Mouse (Mus musculus): ENCODE data around the gene Slc19a2.

The Slc19a2 gene

DNA sequence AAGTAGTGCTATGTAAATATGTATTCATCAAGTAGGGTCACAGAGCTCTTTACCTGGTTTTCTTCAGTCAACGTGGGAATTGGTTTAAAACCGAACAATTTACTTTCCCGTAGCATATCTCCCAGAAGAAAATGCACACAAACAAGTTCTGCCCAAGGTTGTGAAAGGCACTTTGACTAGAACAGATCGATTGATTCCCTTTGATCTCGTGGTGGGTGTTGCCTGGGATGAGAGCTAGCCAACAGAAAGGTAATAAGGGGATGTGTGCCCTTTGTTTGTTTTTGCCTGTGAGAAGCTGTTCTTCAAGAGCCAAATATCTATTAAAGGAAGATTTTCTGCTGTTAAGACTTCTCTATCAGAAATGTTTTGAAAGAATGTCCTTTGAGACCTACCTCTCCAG lies 3.7 kb downstream of the Slc19a2 start:
- no peak for DNase-seq (ENCODE audit: low spot score)

DNA sequence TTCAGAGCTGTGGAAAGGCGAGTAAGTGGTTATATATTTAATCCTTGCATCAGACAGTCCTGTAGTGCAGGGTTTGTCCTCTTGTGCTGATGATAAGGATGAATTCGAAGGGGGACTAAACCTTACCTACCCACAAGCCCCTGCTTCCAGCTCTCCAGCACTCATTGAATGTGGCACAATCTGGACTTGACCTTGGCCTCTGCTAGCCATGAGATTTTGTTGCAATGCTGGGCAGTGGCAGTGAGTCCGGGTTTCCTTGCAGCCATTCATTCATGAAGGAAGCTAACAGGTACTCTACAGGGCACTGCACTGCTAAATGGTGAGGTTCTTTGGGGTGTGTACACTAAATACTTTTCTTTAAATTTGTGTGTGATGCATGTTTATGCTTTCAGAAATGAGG lies 6.0 kb downstream of the Slc19a2 start:
- peak; percentile 22 for DNase-seq (ENCODE audit: low spot score)

DNA sequence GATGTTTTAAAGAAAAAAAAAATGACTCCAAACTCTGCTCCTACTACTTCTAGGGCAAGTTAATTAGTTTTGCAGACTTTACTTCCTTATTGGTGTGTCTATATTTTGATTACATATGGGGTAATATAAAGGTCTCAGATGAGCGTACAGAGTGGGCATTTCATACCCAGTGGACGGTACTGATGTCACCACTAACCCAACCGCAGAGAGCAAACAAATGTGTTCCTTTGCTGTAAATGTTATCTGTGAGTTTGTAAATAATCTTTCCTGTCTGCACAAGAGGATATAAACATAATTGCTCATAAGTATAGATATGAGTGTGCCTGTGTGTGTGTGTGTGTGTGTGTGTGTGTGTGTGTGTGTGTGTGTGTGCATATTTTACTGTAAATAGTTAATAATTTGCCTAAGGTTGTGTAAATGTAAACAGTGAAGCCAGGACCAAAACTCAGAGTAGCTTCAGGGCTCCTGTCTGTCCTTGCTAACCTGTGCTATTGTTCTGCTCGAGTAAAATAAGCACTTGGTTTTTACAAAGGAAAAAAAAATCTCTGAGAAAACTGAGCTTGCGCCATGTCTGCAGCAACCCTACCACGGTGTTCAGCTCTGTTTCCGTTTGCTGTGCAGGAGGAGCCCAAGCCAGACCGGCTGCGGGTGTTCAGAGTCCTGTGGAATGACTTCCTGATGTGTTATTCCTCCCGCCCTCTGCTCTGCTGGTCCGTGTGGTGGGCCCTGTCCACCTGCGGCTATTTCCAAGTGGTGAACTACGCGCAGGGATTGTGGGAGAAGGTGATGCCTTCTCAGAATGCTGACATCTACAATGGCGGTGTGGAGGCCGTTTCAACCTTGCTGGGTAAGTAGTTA lies 11.6 kb downstream of the Slc19a2 start:
- DNase-seq (ENCODE audit: low spot score) = no peak

- no peak for DNase-seq (ENCODE audit: low spot score)
Measured at GRCm38 (mm10) chr1:164261553-164261952, 12.7 kb downstream of the Slc19a2 start.

GRCm38 (mm10) chr1:164270941-164271340 lies 22.1 kb downstream of the Slc19a2 start:
- no peak for DNase-seq (ENCODE audit: low spot score)

DNA sequence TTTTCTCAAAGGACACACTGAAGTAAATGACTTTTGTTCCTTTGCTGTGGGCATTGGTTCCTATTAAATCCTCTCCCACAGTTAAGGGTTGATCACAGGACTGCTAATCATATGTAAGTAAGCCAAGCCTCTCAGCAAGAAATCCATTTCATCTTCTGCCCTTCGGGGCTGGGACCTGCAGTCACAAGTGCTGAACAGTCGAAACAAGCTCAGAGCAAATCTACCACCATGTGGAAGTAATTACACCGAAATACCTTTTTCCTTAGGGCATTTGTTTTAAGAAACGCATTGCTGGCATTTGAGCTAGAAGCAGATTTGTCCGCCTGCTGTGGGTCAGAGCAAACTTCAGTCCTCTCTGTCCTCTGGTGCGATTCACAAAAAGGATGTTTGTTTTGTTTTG lies 24.8 kb downstream of the Slc19a2 start:
- no peak for DNase-seq (ENCODE audit: low spot score)

- peak; percentile 96 for DNase-seq (ENCODE audit: low spot score)
Measured at GRCm38 (mm10) chr1:164275455-164275954, 26.7 kb downstream of the Slc19a2 start, which contains the start of gene Ccdc181. Gene Ccdc181, plus strand, starts transcription at chr1:164275585.

DNA sequence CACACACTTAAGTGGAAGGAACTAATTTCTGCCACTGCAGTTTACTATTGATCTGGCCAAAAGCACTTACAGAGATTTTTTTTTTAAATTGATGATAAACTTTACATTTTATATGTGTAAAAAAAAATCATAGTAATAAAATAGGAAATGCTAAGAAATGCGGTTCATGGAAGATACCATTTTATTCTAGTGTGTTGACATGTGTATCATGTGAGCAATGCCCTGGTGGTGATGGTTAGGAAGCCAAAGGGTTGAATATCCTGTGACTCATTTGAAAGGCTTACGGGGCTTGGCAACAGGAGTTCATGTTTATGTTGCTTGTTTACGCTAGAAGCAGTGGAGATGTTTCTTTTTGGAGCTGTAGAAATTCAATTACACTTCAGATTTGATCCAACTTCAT lies 27.7 kb downstream of the Slc19a2 start:
- DNase-seq (ENCODE audit: low spot score) = no peak

DNA sequence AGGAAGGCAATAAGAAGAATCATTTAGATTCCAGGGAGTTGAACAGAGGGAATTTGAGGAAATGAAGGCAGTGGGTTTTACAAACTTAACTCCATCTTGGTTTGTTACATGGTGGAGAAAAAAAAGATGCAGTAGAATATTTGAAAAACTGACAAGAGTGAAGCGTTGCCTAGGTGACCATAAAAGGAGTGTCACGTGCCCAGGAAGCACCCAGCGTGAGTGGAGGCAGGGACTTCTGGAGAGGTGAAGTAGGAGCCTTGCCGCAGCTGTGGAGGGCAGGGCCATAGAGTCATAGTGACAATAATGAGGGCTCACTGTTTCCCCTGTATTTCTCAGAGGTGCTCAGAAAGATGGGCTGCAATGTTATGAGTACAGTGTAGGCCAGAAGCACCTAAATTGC lies 30.5 kb downstream of the Slc19a2 start:
- DNase-seq (ENCODE audit: low spot score) = no peak

DNA sequence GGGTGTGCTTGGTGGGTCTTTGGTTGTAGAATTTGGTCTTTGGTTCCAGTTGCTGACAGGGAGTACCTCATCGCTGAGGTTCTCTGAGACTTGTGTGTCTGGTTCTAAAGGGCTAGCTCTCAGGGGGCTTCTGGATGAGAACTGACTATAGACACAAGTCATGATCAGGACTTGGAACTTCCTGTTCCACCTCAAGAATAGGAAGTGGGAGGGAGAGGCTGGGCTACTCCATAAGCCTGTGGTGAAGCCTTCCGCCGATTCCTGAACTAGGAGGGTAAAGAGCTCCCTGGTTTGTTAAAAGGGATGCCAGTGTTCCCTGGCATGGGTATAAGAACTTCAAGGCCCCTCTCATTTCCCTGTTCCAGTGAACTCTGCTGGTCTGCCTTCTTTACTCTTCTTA lies 35.2 kb downstream of the Slc19a2 start:
- DNase-seq (ENCODE audit: low spot score) = no peak

- no peak for DNase-seq (ENCODE audit: low spot score)
Measured at GRCm38 (mm10) chr1:164287406-164287805, 38.6 kb downstream of the Slc19a2 start.

DNA sequence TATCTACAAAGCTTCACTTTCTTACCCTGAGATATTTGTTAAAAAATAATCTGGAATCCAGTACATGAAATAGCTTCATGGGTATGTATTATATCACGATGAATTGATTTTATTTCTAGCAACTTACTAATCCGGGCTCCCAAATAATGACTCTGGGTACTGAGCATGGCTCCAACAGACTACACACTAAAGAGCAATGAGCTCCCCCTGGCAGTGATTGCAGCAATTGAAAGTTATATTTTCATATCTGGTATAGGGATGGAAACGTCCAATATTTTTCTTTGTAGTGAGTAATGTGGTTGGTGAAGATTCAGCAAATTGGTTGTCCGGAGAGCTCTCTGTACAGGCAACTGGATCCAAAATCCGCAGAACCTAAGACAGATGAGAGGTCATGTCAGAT lies 43.2 kb downstream of the Slc19a2 start:
- no peak for DNase-seq (ENCODE audit: low spot score)

- no peak for DNase-seq (ENCODE audit: low spot score)
Measured at GRCm38 (mm10) chr1:164294071-164294470, 45.2 kb downstream of the Slc19a2 start.

GRCm38 (mm10) chr1:164296473-164296872 lies 47.6 kb downstream of the Slc19a2 start:
- DNase-seq (ENCODE audit: low spot score) = no peak

GRCm38 (mm10) chr1:164301949-164302348 lies 53.1 kb downstream of the Slc19a2 start:
- DNase-seq (ENCODE audit: low spot score) = no peak

DNA sequence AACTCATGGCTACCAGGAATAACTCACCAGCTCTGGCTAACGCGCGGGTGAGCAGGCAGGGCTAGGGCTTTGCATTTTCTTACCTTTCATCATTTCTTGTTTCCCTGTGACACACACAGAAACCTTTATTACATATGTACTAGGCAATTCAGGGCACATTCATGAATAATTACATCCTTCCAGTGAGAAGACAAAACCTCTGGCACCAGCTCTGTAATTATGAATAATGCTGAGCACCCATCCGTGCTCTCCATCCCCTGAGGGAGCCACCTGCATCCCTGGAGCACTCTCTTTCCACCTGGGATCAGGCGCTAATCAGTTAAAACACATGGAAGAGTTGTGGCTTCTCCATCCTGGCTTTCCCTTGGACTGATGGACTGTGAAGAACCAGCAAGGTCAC lies 55.0 kb downstream of the Slc19a2 start, which contains the start of gene Nme7:
Gene Nme7 (plus strand): TSS at position 301 of the 400 bp plus-strand sequence.
- DNase-seq (ENCODE audit: low spot score) = no peak

DNA sequence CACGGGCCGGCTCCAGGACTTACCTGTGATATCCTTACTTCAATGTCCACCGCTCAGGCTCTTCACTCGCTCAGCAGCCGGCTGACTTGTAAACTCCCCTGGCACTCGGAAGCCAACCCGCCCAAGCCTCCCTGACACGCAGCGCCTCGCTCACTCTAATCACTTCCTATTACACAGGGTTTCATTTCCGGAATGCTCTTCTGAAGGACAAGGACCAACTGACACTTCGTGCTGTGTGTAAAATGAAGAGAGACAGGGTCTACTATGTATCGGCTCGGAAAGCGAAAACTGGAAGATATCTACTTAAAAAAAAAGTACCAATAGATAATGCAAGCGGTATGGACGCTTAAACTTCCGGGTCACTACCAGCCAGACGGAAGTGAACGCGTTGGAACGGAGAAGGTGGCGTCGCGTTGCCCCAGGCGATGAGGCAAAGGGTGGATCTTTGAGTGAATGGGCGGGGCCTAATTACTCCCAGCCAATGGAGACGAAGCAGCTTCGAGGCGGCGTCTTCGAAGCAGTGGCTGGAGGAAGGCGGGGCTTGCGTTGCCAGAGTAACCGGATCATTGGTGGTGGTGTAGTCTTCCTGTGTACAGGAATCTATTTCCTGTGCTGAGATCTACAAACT lies 58.4 kb downstream of the Slc19a2 start, which contains the start of gene Blzf1:
Gene Blzf1 (minus strand): TSS at position 366 of the 628 bp plus-strand sequence.
- peak; percentile 96 for DNase-seq (ENCODE audit: low spot score)

- no peak for DNase-seq (ENCODE audit: low spot score)
Measured at GRCm38 (mm10) chr1:164307922-164308321, 59.1 kb downstream of the Slc19a2 start.

GRCm38 (mm10) chr1:164314085-164314484 lies 65.2 kb downstream of the Slc19a2 start:
- DNase-seq (ENCODE audit: low spot score) = no peak

All from testis, postnatal 14 days (tissue).